Mouse (Mus musculus) CH12.LX (cell line): ENCODE data around the gene Nfkbia. TPM values are rescaled to one million over a fixed set of nuclear protein-coding genes. Genes with fewer than 3 reads are reported as not detected.

ENCODE experiments used
- DNase-seq: peaks from one replicate; pipeline ENCODE4 v3.0.0-alpha.2; 2013; ENCODE audit errors: extremely low read depth
- H3K27ac ChIP-seq: 2 replicates; pipeline ENCODE4 v1.5.1; 2012; ENCODE audit warnings: low read depth, mild to moderate bottlenecking, control low read depth, moderate library complexity; ENCODE audit not compliant: insufficient read depth
- H3K27me3 ChIP-seq: replicated peaks from 2 replicates; pipeline ENCODE3; 2012; ENCODE audit warnings: inconsistent platforms
- H3K36me3 ChIP-seq, 2 experiments: replicated peaks in 1 of 2; 2 replicates each; pipeline versions ENCODE3 to v1.6.1; 2012; ENCODE audit warnings: inconsistent platforms in 1 of 2, low read length in 1 of 2, mild to moderate bottlenecking in 1 of 2, mixed read lengths in 1 of 2, moderate library complexity in 1 of 2; ENCODE audit not compliant: control insufficient read depth in 1 of 2, insufficient read depth in 1 of 2
- H3K4me1 ChIP-seq, 2 experiments: 2 replicates each; pipeline ENCODE4 v1.6.1; 2012; ENCODE audit warnings: inconsistent platforms in 1 of 2, moderate library complexity in 1 of 2; ENCODE audit not compliant: insufficient read depth in 2 of 2, control insufficient read depth in 1 of 2
- H3K4me2 ChIP-seq: 2 replicates; pipeline ENCODE4 v1.6.1; 2012; ENCODE audit warnings: low read depth, mild to moderate bottlenecking, control low read depth; ENCODE audit not compliant: poor library complexity, insufficient read depth, severe bottlenecking
- H3K4me3 ChIP-seq, 3 experiments: fragments of 150-350 bp in 1 of 3; sonication (generic) in 1 of 3; replicated peaks in 1 of 3; 2 replicates each; pipeline versions ENCODE3 to v1.5.1; 2011 to 2012; ENCODE audit warnings: low read depth in 2 of 3, low read length in 2 of 3, mild to moderate bottlenecking in 2 of 3, moderate library complexity in 2 of 3, control low read depth in 1 of 3, improper control_type of control experiment in 1 of 3, inconsistent platforms in 1 of 3, mixed read lengths in 1 of 3; ENCODE audit not compliant: poor library complexity in 1 of 3
- H3K79me2 ChIP-seq: replicated peaks from 2 replicates; pipeline ENCODE4 v1.6.1; 2012; ENCODE audit warnings: mild to moderate bottlenecking, moderate library complexity; ENCODE audit not compliant: control insufficient read depth, poor library complexity, insufficient read depth, severe bottlenecking; ENCODE audit errors: extremely low read depth
- H3K9ac ChIP-seq: 2 replicates; pipeline ENCODE4 v1.6.1; 2012; ENCODE audit warnings: low read depth, mild to moderate bottlenecking, control low read depth, moderate library complexity; ENCODE audit not compliant: insufficient read depth
- H3K9me3 ChIP-seq: replicated peaks from 2 replicates; pipeline ENCODE3; 2012; ENCODE audit warnings: low read length, inconsistent platforms, mixed read lengths
- BHLHE40 ChIP-seq: IDR thresholded peaks from 2 replicates; pipeline ENCODE4 v1.6.1; 2011; ENCODE audit warnings: mild to moderate bottlenecking, low read depth, low read length, improper control_type of control experiment
- CHD1 ChIP-seq: IDR thresholded peaks from 2 replicates; pipeline ENCODE4 v1.6.1; 2012; ENCODE audit warnings: low read depth, low read length, improper control_type of control experiment, inconsistent platforms
- CHD2 ChIP-seq: IDR thresholded peaks from 2 replicates; pipeline ENCODE4 v1.6.1; 2011; ENCODE audit warnings: low read length, improper control_type of control experiment
- CTCF ChIP-seq, 2 experiments: IDR thresholded peaks in 1 of 2; conservative IDR thresholded peaks in 1 of 2; 2 replicates each; pipeline ENCODE4 v1.5.1; 2011 to 2012; ENCODE audit warnings: low read depth in 2 of 2, low read length in 2 of 2, improper control_type of control experiment in 1 of 2, inconsistent platforms in 1 of 2, mild to moderate bottlenecking in 1 of 2, moderate library complexity in 1 of 2
- E2F4 ChIP-seq: IDR thresholded peaks from 2 replicates; pipeline ENCODE4 v1.6.1; 2011; ENCODE audit warnings: low read depth, low read length, improper control_type of control experiment; ENCODE audit not compliant: insufficient replicate concordance
- ELF1 ChIP-seq: IDR thresholded peaks from 2 replicates; pipeline ENCODE4 v1.6.1; 2014; ENCODE audit warnings: low read depth, mild to moderate bottlenecking, inconsistent platforms, low read length, improper control_type of control experiment
- EP300 ChIP-seq: IDR thresholded peaks from 2 replicates; pipeline ENCODE4 v1.6.1; 2011; ENCODE audit warnings: low read length, improper control_type of control experiment
- ETS1 ChIP-seq: conservative IDR thresholded peaks from 2 replicates; pipeline ENCODE4 v1.6.1; 2012; ENCODE audit warnings: low read depth, mild to moderate bottlenecking, inconsistent platforms, low read length, improper control_type of control experiment, moderate library complexity
- GABPA ChIP-seq: IDR thresholded peaks from 2 replicates; pipeline ENCODE4 v1.6.1; 2012; ENCODE audit warnings: low read depth, low read length, improper control_type of control experiment, inconsistent platforms; ENCODE audit not compliant: insufficient replicate concordance
- HCFC1 ChIP-seq: IDR thresholded peaks from 2 replicates; pipeline ENCODE4 v1.6.1; 2012; ENCODE audit warnings: low read depth, mild to moderate bottlenecking, inconsistent platforms, low read length, improper control_type of control experiment
- IRF4 ChIP-seq: IDR thresholded peaks from 2 replicates; pipeline ENCODE4 v1.6.1; 2014; ENCODE audit warnings: low read depth, mild to moderate bottlenecking, inconsistent platforms, low read length, improper control_type of control experiment
- JUN ChIP-seq: IDR thresholded peaks from 2 replicates; pipeline ENCODE4 v1.6.1; 2011; ENCODE audit warnings: low read depth, mild to moderate bottlenecking, low read length, improper control_type of control experiment, moderate library complexity; ENCODE audit not compliant: insufficient read depth
- JUND ChIP-seq: conservative IDR thresholded peaks from 2 replicates; pipeline ENCODE4 v1.6.1; 2011; ENCODE audit warnings: low read depth, low read length, improper control_type of control experiment
- KAT2A ChIP-seq: IDR thresholded peaks from 2 replicates; pipeline ENCODE4 v1.6.1; 2012; ENCODE audit warnings: low read length, improper control_type of control experiment, inconsistent platforms; ENCODE audit not compliant: insufficient replicate concordance
- MAFK ChIP-seq: IDR thresholded peaks from 2 replicates; pipeline ENCODE4 v1.6.1; 2011; ENCODE audit warnings: low read length, improper control_type of control experiment; ENCODE audit not compliant: insufficient replicate concordance
- MAX ChIP-seq: IDR thresholded peaks from 2 replicates; pipeline ENCODE4 v1.6.1; 2011; ENCODE audit warnings: low read length, improper control_type of control experiment
- MAZ ChIP-seq: IDR thresholded peaks from 2 replicates; pipeline ENCODE4 v1.6.1; 2012; ENCODE audit warnings: low read depth, mild to moderate bottlenecking, inconsistent platforms, low read length, improper control_type of control experiment, moderate library complexity
- MEF2A ChIP-seq: IDR thresholded peaks from 2 replicates; pipeline ENCODE4 v1.6.1; 2014; ENCODE audit warnings: low read depth, mild to moderate bottlenecking, inconsistent platforms, low read length, improper control_type of control experiment, borderline replicate concordance
- MYC ChIP-seq: IDR thresholded peaks from 2 replicates; pipeline ENCODE4 v1.6.1; 2011; ENCODE audit warnings: low read depth, mild to moderate bottlenecking, improper control_type of control experiment, low read length
- NELFE ChIP-seq: IDR thresholded peaks from 2 replicates; pipeline ENCODE4 v1.6.1; 2011; ENCODE audit warnings: low read depth, low read length, improper control_type of control experiment
- NRF1 ChIP-seq: IDR thresholded peaks from 2 replicates; pipeline ENCODE4 v1.6.1; 2014; ENCODE audit warnings: low read depth, mild to moderate bottlenecking, inconsistent platforms, low read length, improper control_type of control experiment, moderate library complexity
- PAX5 ChIP-seq: IDR thresholded peaks from 2 replicates; pipeline ENCODE4 v1.6.1; 2012; ENCODE audit warnings: low read length, inconsistent platforms, mixed read lengths
- POLR2A ChIP-seq: IDR thresholded peaks from 2 replicates; pipeline ENCODE4 v1.6.1; 2011; ENCODE audit warnings: low read depth, mild to moderate bottlenecking, improper control_type of control experiment, low read length
- POLR2AphosphoS2 ChIP-seq: IDR thresholded peaks from 2 replicates; pipeline ENCODE4 v1.6.1; 2011; ENCODE audit warnings: low read depth, low read length, improper control_type of control experiment
- RAD21 ChIP-seq: IDR thresholded peaks from 2 replicates; pipeline ENCODE4 v1.6.1; 2011; ENCODE audit warnings: low read depth, mild to moderate bottlenecking, low read length, improper control_type of control experiment, moderate library complexity
- RCOR1 ChIP-seq: conservative IDR thresholded peaks from 2 replicates; pipeline ENCODE4 v1.6.1; 2012; ENCODE audit warnings: low read depth, mild to moderate bottlenecking, inconsistent platforms, low read length, improper control_type of control experiment
- SIN3A ChIP-seq: IDR thresholded peaks from 2 replicates; pipeline ENCODE4 v1.6.1; 2012; ENCODE audit warnings: low read length, improper control_type of control experiment, inconsistent platforms
- SMC3 ChIP-seq: IDR thresholded peaks from 2 replicates; pipeline ENCODE4 v1.6.1; 2011; ENCODE audit warnings: low read depth, low read length, improper control_type of control experiment
- TBP ChIP-seq: conservative IDR thresholded peaks from 2 replicates; pipeline ENCODE4 v1.6.1; 2011; ENCODE audit warnings: low read depth, low read length, improper control_type of control experiment
- TCF12 ChIP-seq: IDR thresholded peaks from 2 replicates; pipeline ENCODE4 v1.6.1; 2014; ENCODE audit warnings: low read depth, mild to moderate bottlenecking, inconsistent platforms, low read length, improper control_type of control experiment
- UBTF ChIP-seq: IDR thresholded peaks from 2 replicates; pipeline ENCODE4 v1.6.1; 2012; ENCODE audit warnings: low read depth, mild to moderate bottlenecking, inconsistent platforms, low read length, improper control_type of control experiment, moderate library complexity
- USF1 ChIP-seq: IDR thresholded peaks from 2 replicates; pipeline ENCODE4 v1.6.1; 2014; ENCODE audit warnings: low read depth, mild to moderate bottlenecking, inconsistent platforms, low read length, improper control_type of control experiment
- USF2 ChIP-seq: conservative IDR thresholded peaks from 2 replicates; pipeline ENCODE4 v1.6.1; 2011; ENCODE audit warnings: low read depth, low read length, improper control_type of control experiment
- ZC3H11A ChIP-seq: IDR thresholded peaks from 2 replicates; pipeline ENCODE4 v1.6.1; 2012; ENCODE audit warnings: low read depth, mild to moderate bottlenecking, inconsistent platforms, low read length, improper control_type of control experiment
- ZKSCAN1 ChIP-seq: IDR thresholded peaks from 2 replicates; pipeline ENCODE4 v1.6.1; 2012; ENCODE audit warnings: low read depth, inconsistent platforms, low read length, improper control_type of control experiment, borderline replicate concordance
- ZMIZ1 ChIP-seq: IDR thresholded peaks from 2 replicates; pipeline ENCODE4 v1.6.1; 2012; ENCODE audit warnings: low read depth, mild to moderate bottlenecking, inconsistent platforms, low read length, improper control_type of control experiment
- ZNF384 ChIP-seq: IDR thresholded peaks from 2 replicates; pipeline ENCODE4 v1.6.1; 2012; ENCODE audit warnings: low read depth, low read length, improper control_type of control experiment, inconsistent platforms
- dilution Hi-C: fragments of 300-500 bp; cut with MboI; formaldehyde crosslinking; loops from 2 replicates; pipeline ENCODE4 v1.14.3; 2020; ENCODE audit warnings: low sequenced_read_pairs; ENCODE audit not compliant: extremely low pct_unique_long_range_greater_than_20kb, extremely low pct_ligation_motif_present
- in situ Hi-C: fragments of 300-500 bp; cut with MboI; formaldehyde crosslinking; loops from 3 replicates; pipeline ENCODE4 v1.14.3; 2019; ENCODE audit warnings: low sequenced_read_pairs, low pct_ligation_motif_present, low pct_unique_long_range_greater_than_20kb, mixed read lengths
- polyA plus RNA-seq: library from polyadenylated mRNA; unstranded; fragments of >175 nt; gene quantifications from 2 replicates; pipeline ENCODE4 v1.2.1, GENCODE M21; 2012; ENCODE audit warnings: low read depth; ENCODE audit not compliant: insufficient read length
- total RNA-seq, 2 experiments: library from RNA; depleted of rRNA; stranded (reverse); fragments of 300-350 nt in 1 of 2; fragments of >200 nt in 1 of 2; gene quantifications; 2 replicates each; pipeline ENCODE4 v1.2.3; 2012 to 2014

The Nfkbia gene
- total and polyA plus RNA-seq, 3 experiments = 143 to 702 (median 178) TPM

DNA sequence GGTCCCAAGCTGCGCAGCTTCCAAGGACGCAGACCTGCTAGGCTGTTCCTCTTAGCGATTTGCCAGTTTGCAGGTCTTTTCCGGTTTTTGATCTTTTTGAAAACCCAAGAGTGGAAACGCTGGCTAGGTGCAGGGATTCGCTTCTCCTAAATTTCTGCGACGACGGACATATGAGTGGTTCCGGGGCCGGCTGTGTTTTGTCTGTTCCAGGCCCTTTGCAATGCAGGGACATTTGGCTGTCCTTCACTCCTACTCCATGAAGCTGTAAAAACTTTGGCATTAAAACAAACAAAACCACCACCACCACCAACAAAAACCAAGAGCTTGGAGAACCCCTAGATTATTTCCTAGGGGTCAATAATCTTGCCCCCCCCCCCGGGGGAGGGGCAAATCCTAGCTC lies 494 bp upstream of the Nfkbia start (continued):
- no peak for TF ChIP-seq USF2

DNA sequence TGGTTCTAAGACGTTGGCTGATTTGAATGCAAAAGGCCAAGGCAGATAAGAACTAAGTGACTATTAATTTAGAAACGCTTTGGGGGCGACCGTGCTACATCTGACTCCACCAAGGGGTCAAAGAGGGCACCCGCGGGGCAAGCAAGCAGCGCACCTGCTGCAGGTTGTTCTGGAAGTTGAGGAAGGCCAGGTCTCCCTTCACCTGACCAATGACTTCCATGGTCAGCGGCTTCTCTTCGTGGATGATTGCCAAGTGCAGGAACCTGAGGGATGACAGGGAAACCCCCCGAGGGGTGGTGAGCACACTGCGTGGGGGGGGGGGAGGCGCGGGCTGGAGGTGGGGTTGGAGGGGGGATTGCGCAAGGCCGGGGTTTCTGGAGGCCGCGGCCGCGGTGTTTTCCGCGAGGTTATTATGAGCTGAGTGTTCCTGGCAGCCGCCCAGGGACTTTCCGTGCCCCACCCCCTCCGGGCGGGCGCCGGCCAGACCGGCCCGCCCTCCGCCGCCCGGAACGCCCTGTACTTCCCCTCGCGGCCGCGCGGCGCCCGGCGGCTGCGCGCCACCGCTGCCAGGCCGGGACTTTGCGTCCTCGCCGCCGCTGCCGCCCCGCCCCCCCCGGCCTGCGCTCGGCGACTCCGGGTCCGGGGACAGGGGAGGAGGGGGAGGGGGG lies 797 bp downstream of the Nfkbia start:
- Histone ChIP-seq H3K27me3 (no peaks in the 10 kb centered on the region), H3K79me2 (peaks cover 30% of the 10 kb centered on the region), H3K9ac (peak overlapping the region; percentile 94), H3K4me1 (peaks cover 11 to 55% of the 10 kb centered on the region in 2 experiments), H3K4me2 (no peak overlapping the region), H3K27ac (peak overlapping the region; percentile 99), H3K4me3 (peak overlapping the region; percentile 81 to 94 (median 89)), H3K36me3 (peaks cover 37 to 45% of the 10 kb centered on the region in 2 experiments), H3K9me3 (no peaks in the 10 kb centered on the region)
- dilution Hi-C loops = no loop called here
- peak; percentile 88 for DNase-seq
- in situ Hi-C loops = loop anchor here (5.0 to 10.0 kb wide), 2 partner anchors 49 to 107 kb away; partner anchors contain the start of gene Psma6
- TF ChIP-seq ELF1 (peak; percentile 59), CTCF (conservative IDR thresholded peaks at IDR 0.05 in 1 of 2, IDR thresholded peaks at IDR 0.05 in 1 of 2; ENCODE audit: low read depth in 2 of 2, low read length in 2 of 2) (no peak), CHD1 (no peak), GABPA (no peak), PAX5 (no peak), MAFK (0 out of 2 replicates have a peak, but pooled peaks have one; percentile 27), CHD2 (peak; percentile 68; the same call in 1 of the 2 replicates), NRF1 (peak; percentile 74), MEF2A (peak; percentile 86), USF2 (no peak), POLR2A (no peak), RCOR1 (no peak), ZNF384 (no peak), BHLHE40 (peak; percentile 59), SMC3 (no peak; the same call in 1 of the 2 replicates), NELFE (no peak), ZC3H11A (no peak), KAT2A (no peak), ZKSCAN1 (no peak), MAX (no peak), ZMIZ1 (no peak; the same call in 1 of the 2 replicates), JUN (no peak), MAZ (peak; percentile 81), TBP (no peak), RAD21 (no peak), POLR2AphosphoS2 (no peak), HCFC1 (no peak; the same call in 1 of the 2 replicates), UBTF (no peak; the same call in 1 of the 2 replicates), USF1 (no peak), TCF12 (peak; percentile 85), MYC (no peak), SIN3A (peak; percentile 64), JUND (no peak), ETS1 (peak; percentile 68), EP300 (peak; percentile 73; the same call in 1 of the 2 replicates), IRF4 (peak; percentile 56; the same call in 1 of the 2 replicates), E2F4 (no peak)
